Mouse (Mus musculus) spleen, adult 2 months (tissue): ENCODE data around the gene Btbd35f29.
"Not testable (repeated sequence)": the region's sequence is repeated elsewhere in the genome, so short reads cannot be mapped to it uniquely, and the experiment has no call there.

Source experiments
- CTCF ChIP-seq: fragments of 200-500 bp; IDR thresholded peaks from 2 replicates; pipeline ENCODE4 v1.5.1; 2011; ENCODE audit warnings: mild to moderate bottlenecking, inconsistent platforms; ENCODE audit not compliant: insufficient read depth, insufficient read length, insufficient replicate concordance; ENCODE audit errors: extremely low read depth
- POLR2A ChIP-seq: fragments of 200-500 bp; IDR thresholded peaks from 2 replicates; pipeline ENCODE4 v1.6.1; 2011; ENCODE audit warnings: low read depth, low read length, inconsistent platforms

DNA sequence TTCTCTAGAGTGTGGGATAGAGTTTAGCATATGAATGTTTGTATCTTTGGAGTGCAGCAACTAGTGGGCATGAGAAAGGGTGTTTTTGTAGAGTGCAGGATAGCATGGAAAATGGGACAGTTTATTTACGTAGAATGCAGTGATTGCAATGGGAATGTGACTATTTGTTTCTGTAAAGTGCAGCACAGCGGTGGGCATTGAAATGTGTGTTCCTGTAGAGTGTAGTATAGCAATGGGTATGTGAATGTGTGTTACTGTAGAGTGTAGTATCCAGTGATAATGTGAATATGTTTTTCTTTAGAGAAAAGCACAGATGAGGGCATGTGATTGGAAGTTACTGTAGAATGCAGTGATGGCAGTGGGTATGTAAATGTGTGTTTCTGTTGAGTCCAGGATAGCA, 23.9 kb downstream of the Btbd35f29 start:
- TF ChIP-seq POLR2A, CTCF: not testable (repeated sequence)
